Mouse (Mus musculus): ENCODE data around the gene Rhoh. TPM values are rescaled to one million over a fixed set of nuclear protein-coding genes. Genes with fewer than 3 reads are reported as not detected.

The Rhoh gene
- 0.19 and 0.35 TPM in 2 replicates for polyA plus RNA-seq (2012; rRNA removed)

GRCm38 (mm10) chr5:65861154-65861944, at the start of gene Rhoh:
Gene Rhoh (plus strand): TSS chr5:65861213.

GRCm38 (mm10) chr5:65934783-65935182, 73.8 kb downstream of the Rhoh start, which contains the start of gene Chrna9:
Gene Chrna9 (plus strand): TSS chr5:65934921.

Other genes with a start within 250 kb of the Rhoh start
- 72.8 and 142 TPM in 2 replicates for gene Pds5a, start 162.9 kb upstream of the Rhoh start, polyA plus RNA-seq (2012; rRNA removed)
- gene N4bp2, start 97.7 kb upstream of the Rhoh start, polyA plus RNA-seq (2012; rRNA removed), result 31.6 and 39.8 TPM in 2 replicates
- 0.31 TPM in 1 of 2 replicates, not detected in the other for gene Chrna9, start 73.7 kb downstream of the Rhoh start, polyA plus RNA-seq (2012; rRNA removed)
- gene 9130230L23Rik, start 143.1 kb downstream of the Rhoh start, polyA plus RNA-seq (2012; rRNA removed), result 0.04 and 0.08 TPM in 2 replicates

All from central nervous system, embryonic 11.5 days (tissue).